Mouse (Mus musculus) retina, postnatal 7 days (tissue): ENCODE data around the gene Arid1b.

ENCODE experiments used
- DNase-seq: peaks from one replicate; pipeline ENCODE4 v3.0.0-alpha.2; 2012; ENCODE audit warnings: low read depth, low spot score

The Arid1b gene

DNA sequence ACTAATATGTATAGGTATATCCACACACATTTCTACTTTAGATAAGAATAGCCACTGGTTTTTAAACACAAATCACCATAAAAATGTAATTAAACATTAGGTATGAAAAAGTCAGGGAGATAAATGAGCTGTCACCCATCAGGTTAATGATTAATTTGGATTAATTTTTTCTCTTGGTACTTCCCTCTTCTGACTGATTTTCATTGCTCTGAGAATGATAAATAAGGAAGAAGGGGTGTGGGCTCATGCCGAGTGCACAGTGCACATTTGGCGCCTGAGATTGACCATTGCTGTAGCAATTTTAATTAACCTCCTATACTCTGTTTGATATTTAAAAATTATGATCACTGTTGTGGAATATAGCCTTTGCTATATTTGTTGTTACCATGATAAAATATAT is 159.3 kb downstream of the Arid1b start:
- DNase-seq, result no peak

DNA sequence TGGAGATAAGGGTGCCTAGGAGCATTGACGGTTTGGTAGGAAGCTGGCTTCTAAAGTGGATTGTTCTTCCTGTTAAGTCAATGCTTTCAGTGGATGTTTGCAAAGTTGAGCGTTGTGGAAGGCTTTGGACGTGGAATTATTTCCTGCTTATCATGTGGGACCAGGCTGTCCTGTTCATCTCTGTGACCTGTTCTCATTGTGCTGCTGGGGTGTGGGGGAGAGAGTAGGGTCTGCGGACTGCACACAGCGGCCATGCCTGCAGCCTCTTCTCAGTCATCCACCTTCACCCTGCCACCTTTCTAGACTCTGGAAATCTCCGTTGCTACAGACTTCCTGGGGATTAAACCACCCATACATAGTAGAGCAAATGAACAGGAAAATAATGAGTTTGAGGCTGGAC is 160.2 kb downstream of the Arid1b start:
- DNase-seq, result no peak

DNA sequence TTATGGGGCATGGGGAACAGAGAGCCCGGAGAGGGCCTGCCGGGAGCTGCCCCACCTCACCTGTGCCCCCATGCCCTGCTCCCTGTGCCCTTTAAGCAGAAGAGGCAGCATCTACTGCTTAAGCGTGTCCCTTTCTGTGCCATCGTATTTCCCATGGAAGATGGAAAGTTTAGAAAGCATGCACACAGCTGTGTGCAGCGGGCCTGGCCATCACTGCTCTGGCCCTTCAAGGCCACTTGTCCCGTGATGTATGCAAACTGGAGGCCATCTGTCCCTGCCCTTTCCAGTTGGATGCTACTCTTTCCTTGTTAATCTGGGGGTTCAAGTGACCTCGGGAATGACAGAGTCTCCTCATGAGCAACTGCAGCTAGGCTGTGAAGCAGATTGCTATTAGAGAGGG is 163.5 kb downstream of the Arid1b start:
- no peak for DNase-seq

DNA sequence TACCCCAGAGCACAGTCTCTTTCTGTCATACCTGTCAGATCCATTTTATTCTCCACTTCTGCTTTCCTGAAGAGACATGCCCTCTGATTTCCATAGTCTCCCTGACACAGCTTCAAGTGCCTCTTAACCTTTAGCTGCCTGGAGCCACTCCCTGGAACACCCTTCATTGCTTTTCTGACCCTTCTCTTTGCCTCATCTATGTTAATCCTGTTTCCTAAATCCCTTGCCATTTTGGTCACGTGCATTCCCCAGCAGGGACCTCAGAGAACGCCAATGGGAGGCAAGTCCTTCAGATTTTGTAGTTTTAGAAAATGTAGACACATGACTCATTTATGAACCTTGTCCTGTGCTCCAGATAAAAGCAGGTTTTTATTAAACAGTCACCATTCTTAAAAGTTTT is 168.4 kb downstream of the Arid1b start:
- no peak for DNase-seq

DNA sequence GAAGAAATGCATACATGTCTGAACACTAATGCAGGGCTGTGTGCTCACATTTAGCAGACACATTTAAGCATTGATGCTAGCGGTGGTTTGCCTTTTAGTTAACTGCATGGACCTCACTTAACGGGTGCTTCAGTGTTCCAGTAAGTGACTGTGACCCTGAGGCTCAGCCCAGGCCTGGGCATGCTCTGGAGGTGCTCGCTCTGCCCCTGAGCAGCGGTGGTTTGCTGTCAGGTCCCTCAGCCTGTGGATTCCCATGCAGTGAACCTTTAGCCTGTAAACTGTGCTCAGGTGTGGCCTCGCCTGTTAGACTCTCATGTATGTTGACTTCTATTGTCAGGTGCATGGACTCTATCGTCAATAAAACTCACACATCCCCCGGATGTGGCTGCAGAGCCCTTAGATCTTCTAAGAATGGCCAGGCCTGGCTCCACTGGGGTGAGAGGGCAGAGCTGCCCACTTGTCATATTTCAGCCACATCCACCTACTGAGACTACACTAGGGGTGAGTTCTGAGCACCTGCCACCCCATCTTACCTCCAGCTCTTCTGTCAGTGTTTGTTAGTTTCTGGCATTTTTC is 169.2 kb downstream of the Arid1b start:
- no peak for DNase-seq

DNA sequence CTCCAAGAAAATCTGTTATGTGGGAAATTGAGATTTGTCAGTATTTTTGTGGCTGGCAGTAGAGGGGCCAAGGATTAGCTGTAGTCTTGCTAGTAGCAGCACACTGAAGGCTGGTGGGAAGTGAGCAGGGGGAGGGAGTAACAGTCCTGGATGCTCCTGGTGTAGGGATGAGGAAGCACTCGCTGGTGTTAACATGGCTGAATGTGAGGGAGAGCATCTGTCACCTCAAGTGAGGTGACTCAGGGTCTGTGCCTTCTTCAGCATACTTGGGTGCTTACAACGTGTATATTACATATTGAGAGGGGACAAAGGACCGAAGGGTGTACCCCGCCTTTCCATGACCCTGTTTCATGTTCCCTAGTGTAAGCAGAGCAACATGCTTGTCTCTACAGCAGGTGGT is 170.7 kb downstream of the Arid1b start:
- no peak for DNase-seq

DNA sequence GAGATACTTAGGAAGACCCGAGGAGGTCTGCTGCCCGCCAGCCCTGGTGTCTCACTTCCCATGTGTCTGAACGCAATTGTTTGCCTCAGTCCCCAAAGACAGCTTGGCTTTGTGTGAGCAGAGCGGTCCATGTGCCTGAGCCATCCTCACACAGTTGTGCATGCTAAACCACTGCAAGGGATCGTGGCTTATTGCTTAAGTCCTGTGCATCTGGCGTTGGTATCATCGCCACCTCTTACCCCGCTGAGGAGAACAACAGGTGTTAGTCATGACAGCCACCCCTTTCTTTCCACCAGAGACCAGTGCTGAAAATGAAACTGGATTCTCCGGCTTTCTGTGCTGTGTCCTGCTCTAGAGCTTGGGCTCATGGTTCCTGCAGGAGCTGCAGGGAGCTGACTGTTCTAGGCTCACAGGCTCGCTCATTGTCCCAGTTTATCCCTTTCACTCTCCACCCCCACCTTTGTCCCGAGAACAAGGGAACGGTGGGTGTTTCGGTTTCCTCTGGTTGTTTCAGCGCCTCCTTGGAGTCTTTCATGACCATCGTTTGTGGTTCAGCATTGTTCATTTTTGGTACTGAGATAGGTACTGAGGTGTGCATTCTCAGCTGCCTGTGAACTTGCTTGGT is 171.2 kb downstream of the Arid1b start:
- DNase-seq, result no peak

DNA sequence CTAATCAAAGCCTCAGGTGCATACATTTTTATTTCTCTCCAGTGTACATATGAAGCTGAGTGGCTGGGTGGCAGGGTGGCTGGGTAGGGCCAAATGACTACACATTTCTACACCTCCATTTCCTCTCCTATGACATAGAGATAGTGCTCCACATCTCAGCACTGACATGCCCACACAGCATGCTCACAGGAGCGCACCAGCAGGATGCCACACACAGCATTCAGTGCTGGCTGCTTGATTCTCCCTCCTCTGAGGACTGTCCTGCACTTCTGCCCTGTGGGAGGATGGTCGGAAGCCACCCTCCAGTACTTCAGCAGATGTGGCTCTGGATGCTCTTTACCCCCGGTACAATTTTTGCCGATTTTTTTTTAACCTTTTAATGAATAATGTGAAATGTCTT is 172.0 kb downstream of the Arid1b start:
- no peak for DNase-seq

DNA sequence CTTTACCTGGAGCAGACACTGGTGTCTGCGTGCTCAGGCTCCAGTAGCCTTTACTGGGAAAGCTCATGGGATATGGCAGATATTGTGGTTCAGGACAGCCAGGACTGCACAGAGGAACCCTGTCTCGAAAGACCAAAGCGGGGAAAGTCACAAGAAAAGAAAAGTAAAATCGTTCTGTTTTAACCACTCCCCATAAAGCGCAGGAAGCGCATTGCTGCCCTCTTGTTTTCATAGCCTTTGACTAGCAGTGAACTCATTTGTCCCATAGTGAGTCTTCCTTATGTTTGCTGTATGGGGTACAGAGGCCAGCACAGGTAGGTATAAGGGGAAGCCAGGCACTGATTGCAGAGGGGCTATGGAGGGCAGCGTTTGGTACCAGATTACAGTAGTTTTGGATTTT is 173.9 kb downstream of the Arid1b start:
- no peak for DNase-seq

DNA sequence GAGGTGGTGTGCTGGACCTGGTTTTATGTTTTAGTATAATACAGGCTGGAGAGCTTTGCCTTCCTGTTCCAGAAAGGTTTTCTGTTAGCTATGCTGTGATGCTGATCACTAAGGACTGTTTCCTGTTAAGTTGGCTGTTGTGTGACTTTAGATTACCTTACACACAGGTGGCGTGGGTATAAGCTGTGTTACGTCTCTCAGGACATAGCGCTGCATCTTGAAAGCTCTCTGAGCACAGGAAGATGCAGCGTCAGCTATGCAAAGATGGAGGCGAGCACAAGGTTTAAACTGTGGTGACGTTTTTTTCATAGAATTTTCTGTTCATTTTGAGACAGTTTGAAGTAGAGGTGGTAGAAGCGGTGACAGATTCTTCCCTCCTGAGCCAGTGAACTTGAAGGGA is 174.5 kb downstream of the Arid1b start:
- no peak for DNase-seq

DNA sequence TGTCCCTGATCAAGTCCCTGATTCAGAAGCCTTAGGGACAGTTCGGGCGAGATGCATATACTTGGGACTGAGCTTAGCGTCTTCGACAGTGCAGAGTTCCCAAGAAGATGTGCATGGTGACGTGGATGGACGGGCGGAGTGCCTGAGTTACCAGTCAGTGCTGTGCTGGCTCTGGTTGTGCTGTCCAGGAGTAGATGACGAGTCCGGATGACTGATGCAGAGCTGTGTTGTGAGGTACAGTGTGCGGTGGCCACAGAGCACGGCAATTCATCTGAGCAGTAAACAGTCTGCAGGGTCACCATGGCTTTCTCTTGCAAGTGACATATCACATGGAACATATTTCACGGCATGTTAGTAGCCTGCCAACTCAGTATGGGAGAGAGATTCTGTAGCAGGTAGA is 176.2 kb downstream of the Arid1b start:
- DNase-seq, result no peak

DNA sequence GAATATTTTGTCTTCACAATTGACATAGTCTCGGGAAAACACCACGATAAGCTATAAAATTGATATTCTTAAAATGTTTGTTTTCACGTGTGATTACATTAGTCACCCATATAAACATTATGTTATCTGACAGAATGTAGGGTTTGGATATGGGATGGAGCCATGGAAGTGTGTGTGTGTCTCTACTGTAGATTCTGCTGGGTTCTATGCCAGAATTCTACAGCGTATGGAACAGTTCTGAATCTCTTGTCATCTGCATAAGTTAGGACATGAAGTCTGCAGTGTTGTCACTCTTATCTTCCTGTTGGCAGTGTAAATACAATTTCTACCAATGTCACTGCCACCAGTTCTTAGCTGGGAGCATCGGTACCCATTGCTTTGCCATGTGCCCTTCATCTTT is 177.3 kb downstream of the Arid1b start:
- no peak for DNase-seq

DNA sequence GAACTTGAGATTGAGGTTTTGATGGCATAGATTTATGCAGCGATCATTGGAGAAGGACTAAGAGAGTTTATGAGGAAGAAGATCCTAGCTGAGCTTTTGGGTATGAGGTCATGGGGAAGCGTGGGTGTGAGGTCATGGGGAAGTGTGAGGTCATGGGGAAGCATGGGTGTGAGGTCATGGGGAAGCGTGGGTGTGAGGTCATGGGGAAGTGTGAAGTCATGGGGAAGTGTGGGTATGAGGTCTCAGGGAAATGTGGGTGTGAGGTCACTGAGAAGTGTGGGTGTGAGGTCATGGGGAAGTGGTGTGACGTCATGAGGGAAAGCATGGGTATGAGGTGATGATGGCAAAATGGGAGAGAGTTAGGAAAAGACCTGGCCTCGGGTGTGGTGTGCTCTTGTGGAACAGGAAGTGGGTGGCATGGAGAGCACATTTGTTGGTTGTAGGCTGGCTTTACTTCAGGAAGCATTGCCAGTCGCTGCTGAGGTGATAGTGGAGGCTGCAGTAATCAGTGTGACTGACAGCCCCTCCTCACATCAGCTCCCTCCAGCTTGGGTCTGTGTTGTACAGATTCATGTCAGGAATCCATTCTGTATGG is 180.4 kb downstream of the Arid1b start:
- no peak for DNase-seq

DNA sequence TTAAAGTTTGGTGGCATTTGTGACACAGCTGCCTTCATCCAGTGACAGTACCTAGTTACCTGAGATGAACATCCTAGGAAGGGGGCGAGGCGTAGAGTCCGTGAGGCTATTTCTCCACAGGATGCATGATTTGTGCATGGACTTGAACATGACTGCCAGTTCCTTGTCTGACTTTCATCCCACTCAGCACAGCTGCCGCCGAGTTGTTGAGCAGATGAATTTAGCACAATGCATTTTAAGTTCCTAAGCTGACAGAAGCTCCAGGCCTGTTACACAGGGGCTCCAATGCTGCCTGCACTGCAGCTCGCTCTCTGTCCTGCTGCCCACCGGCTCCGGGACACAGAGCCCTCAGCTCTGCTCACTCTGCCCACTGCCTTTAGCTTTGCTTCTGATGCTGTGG is 181.4 kb downstream of the Arid1b start:
- DNase-seq, result no peak

DNA sequence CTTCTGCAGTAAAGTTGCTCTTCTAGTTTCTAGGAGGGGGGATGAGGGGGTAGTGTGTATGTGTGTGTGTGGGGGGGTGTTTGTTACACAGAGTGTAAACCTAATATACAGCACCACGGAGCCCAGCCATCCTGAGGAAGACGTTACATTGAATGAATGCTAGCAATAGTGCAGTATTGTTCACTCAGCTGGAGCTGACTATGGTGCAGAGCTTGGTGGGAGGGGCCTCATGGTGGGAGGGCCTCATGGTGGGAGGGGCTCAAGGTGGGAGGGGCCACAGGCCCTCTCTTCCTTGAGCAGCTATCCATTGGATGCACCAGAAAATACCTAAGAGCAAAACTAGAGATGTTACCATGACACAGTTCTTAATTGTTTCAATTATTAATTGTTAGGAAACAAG is 182.2 kb downstream of the Arid1b start:
- no peak for DNase-seq

DNA sequence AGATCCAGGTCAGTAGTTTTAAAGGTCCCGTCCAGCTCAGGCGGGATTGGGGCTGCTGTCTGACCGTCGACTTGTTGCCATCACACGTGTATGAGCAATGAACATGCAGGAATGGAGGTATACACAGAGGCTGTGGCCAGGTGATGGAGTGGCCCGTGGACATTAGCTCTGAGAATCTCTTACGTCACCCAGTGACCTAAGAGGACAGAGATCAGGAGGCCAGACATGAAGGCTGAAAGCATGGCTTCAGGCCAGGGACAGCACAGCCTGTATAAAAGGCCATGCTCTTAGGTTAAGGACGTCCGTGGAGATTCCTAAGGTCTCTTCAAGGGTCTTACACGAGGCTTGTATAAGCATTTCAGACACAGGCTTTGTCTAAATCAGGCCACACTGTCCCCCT is 184.4 kb downstream of the Arid1b start:
- no peak for DNase-seq

DNA sequence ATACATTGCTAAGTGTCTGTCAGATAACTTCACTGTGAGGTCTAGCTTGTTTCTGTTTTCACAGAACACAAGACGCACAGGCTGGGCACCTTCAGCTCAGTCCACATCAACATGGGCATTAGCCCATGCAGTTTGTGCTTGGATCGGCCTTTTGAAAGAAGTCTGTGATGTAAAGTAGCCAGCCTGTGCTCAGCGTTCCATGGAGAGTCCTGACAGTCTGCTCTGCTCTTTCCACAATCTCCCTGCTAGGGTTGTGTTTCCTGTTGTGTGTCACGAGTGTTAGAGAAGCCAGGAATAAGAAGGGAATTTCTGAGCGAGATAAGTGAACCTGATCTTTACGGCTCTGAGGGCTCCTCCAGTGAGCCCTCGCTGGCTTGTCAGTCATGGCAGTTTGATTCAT is 184.9 kb downstream of the Arid1b start:
- DNase-seq, result no peak

DNA sequence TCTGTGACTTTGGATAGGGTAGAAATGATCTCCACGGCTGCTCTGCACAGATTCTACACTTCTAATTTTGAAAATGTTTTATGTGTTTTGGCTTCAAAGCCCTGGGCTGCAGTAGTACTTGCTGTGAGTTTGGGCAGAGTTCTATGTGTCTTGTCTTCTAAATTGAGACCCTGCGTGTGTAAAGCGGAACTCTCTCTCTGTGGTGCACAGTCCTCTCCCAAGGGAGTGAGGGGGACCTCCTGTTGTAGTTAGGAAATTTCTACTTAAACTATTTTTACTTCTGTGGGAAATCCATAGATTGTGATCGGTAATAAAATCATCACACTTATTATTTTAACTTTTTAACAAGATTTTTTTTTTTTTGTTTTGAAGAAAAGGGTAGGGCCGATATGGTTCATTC is 185.3 kb downstream of the Arid1b start:
- no peak for DNase-seq

DNA sequence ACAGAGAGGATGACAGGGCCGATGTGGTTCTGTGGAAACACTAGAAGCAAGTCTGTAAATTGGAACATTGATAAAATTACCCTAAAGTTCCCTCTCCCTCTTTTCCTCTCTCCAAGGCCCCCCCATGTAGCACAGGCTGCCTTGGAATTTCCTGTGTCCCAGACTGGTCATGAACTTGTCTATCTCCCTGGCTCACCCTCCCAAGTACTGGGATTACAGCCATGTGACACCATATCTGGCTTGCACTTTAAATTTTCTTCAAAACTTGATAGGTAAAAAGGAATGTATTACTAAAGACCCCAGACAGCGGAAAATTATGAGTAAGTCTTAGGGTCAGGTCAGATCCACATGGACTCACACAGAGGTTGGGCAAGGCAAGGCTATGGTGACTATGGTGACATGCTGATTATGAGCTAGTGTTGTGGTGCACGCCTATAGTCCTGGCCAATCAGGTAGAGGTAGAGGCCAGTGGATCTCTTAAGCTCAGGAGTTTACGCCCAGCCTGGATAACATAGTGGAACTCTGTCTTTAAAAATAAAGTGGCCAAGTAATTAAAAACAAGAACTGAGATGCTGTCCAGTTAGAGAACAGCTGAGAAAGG is 185.9 kb downstream of the Arid1b start:
- DNase-seq, result no peak

DNA sequence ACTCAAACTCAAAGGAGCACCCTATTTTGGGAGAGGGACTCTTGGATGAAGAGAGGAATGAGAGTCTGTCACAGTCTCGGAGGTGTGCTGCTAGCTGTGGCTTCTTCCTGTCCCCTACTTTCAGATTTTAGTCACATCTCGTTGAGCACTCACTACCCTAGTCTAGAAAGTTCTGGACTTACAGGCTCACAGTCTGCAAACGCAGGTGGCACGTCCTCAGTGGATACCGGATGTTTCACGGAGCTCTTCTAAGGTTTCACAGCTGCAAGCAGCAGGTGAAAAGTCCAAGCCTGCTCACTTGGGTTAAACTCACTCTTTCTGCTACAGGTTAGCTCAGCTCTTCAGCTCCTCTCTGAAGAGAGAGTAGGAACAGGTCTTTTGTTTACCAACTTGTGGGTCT is 186.8 kb downstream of the Arid1b start:
- no peak for DNase-seq

DNA sequence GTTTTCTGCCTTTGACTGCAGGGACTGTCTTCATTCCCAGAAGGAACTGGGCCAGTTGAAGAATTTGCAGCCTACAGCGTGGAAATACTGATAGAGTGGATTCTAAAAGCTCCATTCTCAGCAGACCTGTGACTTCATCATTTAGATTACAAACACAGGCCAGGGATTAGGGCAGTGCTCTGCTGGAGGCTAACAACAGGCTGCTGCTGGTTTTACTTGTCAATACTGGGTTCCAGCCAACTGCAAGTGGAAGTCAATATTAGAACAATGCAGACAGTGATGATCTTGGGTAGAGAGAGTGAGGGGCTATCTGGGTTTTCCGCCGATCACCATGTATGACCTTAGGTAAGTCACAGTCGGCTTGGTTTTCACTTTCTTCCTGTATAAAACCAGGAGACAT is 188.4 kb downstream of the Arid1b start:
- no peak for DNase-seq

DNA sequence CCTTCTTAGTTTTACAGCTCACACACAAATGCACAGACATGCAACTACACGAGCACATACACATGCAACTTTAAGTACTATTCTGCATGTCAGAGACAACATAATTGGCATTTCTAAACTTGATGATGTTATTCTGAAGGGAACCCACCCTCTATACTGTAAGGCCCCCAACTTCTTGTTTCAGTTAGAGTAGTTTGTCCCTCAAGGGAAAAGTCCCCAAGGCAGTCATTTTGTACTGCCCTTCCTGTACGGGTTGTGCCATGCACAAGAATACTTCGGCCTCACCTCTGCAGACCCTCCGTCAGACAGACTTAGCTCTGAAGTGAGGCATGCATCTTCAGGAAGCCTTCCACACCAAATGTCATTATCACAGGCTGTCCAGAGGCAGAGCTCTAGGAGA is 191.4 kb downstream of the Arid1b start:
- DNase-seq, result no peak

DNA sequence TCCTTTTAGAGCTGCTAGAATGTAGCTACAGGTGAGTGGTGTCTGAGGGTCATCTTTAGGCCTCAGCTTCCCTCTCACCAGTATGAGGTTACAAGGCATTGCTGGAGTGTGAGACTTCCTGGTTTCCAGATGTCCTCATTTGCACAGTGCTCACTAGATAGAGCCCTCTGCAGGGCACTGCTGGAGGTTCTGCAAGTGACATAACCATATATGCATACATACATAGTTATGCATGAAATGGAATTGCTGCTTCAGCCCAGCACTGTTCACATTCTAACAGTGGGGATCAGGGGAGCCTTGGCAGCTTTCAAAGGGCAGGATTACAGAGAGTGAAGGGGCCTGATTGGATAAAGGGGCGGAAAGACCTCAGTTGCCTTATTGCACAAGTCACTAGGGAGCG is 193.4 kb downstream of the Arid1b start:
- no peak for DNase-seq
